Mouse (Mus musculus): ENCODE data around the gene Phlpp2. TPM values are rescaled to one million over a fixed set of nuclear protein-coding genes. Genes with fewer than 3 reads are reported as not detected.

Gene Phlpp2
- total RNA-seq, 2 experiments from 2014 or later, result 2.5 to 2.8 TPM

GRCm38 (mm10) chr8:109957167-109958028 lies 89.1 kb downstream of the Phlpp2 start:
- DNase-seq, result peak; percentile 37
- intact Hi-C loops (cut with DNase I; ENCODE audit: low total_unique reads), result no loop called here

GRCm38 (mm10) chr8:109958036-109958655 lies 89.8 kb downstream of the Phlpp2 start:
- intact Hi-C loops (cut with DNase I; ENCODE audit: low total_unique reads), result no loop called here
- peak; percentile 33 for DNase-seq

GRCm38 (mm10) chr8:109959112-109959511 lies 90.8 kb downstream of the Phlpp2 start:
- intact Hi-C loops (cut with DNase I; ENCODE audit: low total_unique reads), result no loop called here
- peak; percentile 13 for DNase-seq

- intact Hi-C loops (cut with DNase I; ENCODE audit: low total_unique reads), result no loop called here
- DNase-seq, result peak; percentile 31
Measured at GRCm38 (mm10) chr8:109961693-109962367, 93.5 kb downstream of the Phlpp2 start, which contains the start of gene Marveld3. Marveld3 (minus strand) TSS chr8:109962203.

GRCm38 (mm10) chr8:109962896-109963295 lies 94.6 kb downstream of the Phlpp2 start:
- intact Hi-C loops (cut with DNase I; ENCODE audit: low total_unique reads), result no loop called here
- DNase-seq, result no peak

GRCm38 (mm10) chr8:109963421-109963820 lies 95.1 kb downstream of the Phlpp2 start:
- intact Hi-C loops (cut with DNase I; ENCODE audit: low total_unique reads), result no loop called here
- no peak for DNase-seq

GRCm38 (mm10) chr8:109964106-109964505 lies 95.8 kb downstream of the Phlpp2 start:
- no peak for DNase-seq
- intact Hi-C loops (cut with DNase I; ENCODE audit: low total_unique reads), result no loop called here

- intact Hi-C loops (cut with DNase I; ENCODE audit: low total_unique reads), result no loop called here
- DNase-seq, result no peak
Measured at GRCm38 (mm10) chr8:109968837-109969236, 100.5 kb downstream of the Phlpp2 start.

GRCm38 (mm10) chr8:109970323-109970722 lies 102.0 kb downstream of the Phlpp2 start:
- DNase-seq, result no peak
- intact Hi-C loops (cut with DNase I; ENCODE audit: low total_unique reads), result loop anchor here (2.0 to 5.0 kb wide), 2 partner anchors 37 to 100 kb away; no protein-coding TSS in a partner anchor

- intact Hi-C loops (cut with DNase I; ENCODE audit: low total_unique reads), result loop anchor here (5.0 kb wide), 1 partner anchor 34 kb away; no protein-coding TSS in a partner anchor
- no peak for DNase-seq
Measured at GRCm38 (mm10) chr8:109972901-109973300, 104.6 kb downstream of the Phlpp2 start.

- intact Hi-C loops (cut with DNase I; ENCODE audit: low total_unique reads), result no loop called here
- DNase-seq, result no peak
Measured at GRCm38 (mm10) chr8:109979339-109979738, 111.0 kb downstream of the Phlpp2 start.

GRCm38 (mm10) chr8:109982386-109983105 lies 114.2 kb downstream of the Phlpp2 start:
- DNase-seq, result no peak
- intact Hi-C loops (cut with DNase I; ENCODE audit: low total_unique reads), result no loop called here

GRCm38 (mm10) chr8:109983944-109984343 lies 115.6 kb downstream of the Phlpp2 start:
- DNase-seq, result no peak
- intact Hi-C loops (cut with DNase I; ENCODE audit: low total_unique reads), result no loop called here

GRCm38 (mm10) chr8:109986384-109986783 lies 118.0 kb downstream of the Phlpp2 start:
- no peak for DNase-seq
- intact Hi-C loops (cut with DNase I; ENCODE audit: low total_unique reads), result no loop called here

GRCm38 (mm10) chr8:109987776-109988175 lies 119.4 kb downstream of the Phlpp2 start:
- no peak for DNase-seq
- intact Hi-C loops (cut with DNase I; ENCODE audit: low total_unique reads), result no loop called here

- intact Hi-C loops (cut with DNase I; ENCODE audit: low total_unique reads), result no loop called here
- no peak for DNase-seq
Measured at GRCm38 (mm10) chr8:109989151-109989550, 120.8 kb downstream of the Phlpp2 start.

GRCm38 (mm10) chr8:109990224-109990623 lies 121.9 kb downstream of the Phlpp2 start, which contains the start of gene Tat:
Tat (plus strand) TSS chr8:109990437.
- no peak for DNase-seq

GRCm38 (mm10) chr8:109992166-109992565 lies 123.8 kb downstream of the Phlpp2 start:
- intact Hi-C loops (cut with DNase I; ENCODE audit: low total_unique reads), result no loop called here
- DNase-seq, result no peak

More at GRCm38 (mm10) chr8:109990224-109990623, 121.9 kb downstream of the Phlpp2 start, which contains the start of gene Tat:
- intact Hi-C loops (cut with DNase I; ENCODE audit: low total_unique reads), result no loop called here

GRCm38 (mm10) chr8:109992951-109993350 lies 124.6 kb downstream of the Phlpp2 start:
- DNase-seq, result no peak
- intact Hi-C loops (cut with DNase I; ENCODE audit: low total_unique reads), result no loop called here

Measured in gastrocnemius, postnatal 14 days (tissue).